Mouse (Mus musculus) intestine, embryonic 15.5 days (tissue): Measurements from ENCODE around the gene Ola1. TPM values are rescaled to one million over a fixed set of nuclear protein-coding genes. Genes with fewer than 3 reads are reported as not detected.

ENCODE experiments used
- ATAC-seq: fragments of 200-750 bp; cut with Nextera tagmentation; 2 replicates; pipeline ENCODE4 v1.8.0; 2017; ENCODE audit warnings: moderate TSS enrichment, moderate library complexity
- H3K27ac ChIP-seq: fragments of 300-500 bp; sonication (generic); 2 replicates; pipeline ENCODE4 v1.5.1; 2015; ENCODE audit warnings: mild to moderate bottlenecking, inconsistent platforms
- H3K27me3 ChIP-seq: fragments of 300-500 bp; sonication (generic); replicated peaks from 2 replicates; pipeline ENCODE4 v1.6.1; 2015; ENCODE audit warnings: inconsistent platforms
- H3K36me3 ChIP-seq: fragments of 300-500 bp; sonication (generic); 2 replicates; pipeline ENCODE4 v1.6.1; 2015; ENCODE audit warnings: inconsistent platforms
- H3K4me1 ChIP-seq: fragments of 300-500 bp; sonication (generic); replicated peaks from 2 replicates; pipeline ENCODE4 v1.6.1; 2015; ENCODE audit warnings: inconsistent platforms
- H3K4me2 ChIP-seq: fragments of 300-500 bp; sonication (generic); replicated peaks from 2 replicates; pipeline ENCODE4 v1.6.1; 2015; ENCODE audit warnings: mild to moderate bottlenecking, inconsistent platforms
- H3K4me3 ChIP-seq: fragments of 300-500 bp; sonication (generic); replicated peaks from 2 replicates; pipeline ENCODE4 v1.5.1; 2015; ENCODE audit warnings: inconsistent platforms
- H3K9ac ChIP-seq: fragments of 300-500 bp; sonication (generic); 2 replicates; pipeline ENCODE4 v1.6.1; 2015; ENCODE audit warnings: inconsistent platforms
- H3K9me3 ChIP-seq: fragments of 300-500 bp; sonication (generic); 2 replicates; pipeline ENCODE4 v1.6.1; 2016; ENCODE audit warnings: inconsistent platforms
- WGBS: fragments of 180-500 bp; shearing (Covaris S2); methylation state at CpG from one replicate; pipeline ENCODE4 v1.1.7; 2015; 5-methylcytosine and 5-hydroxymethylcytosine counted together
- polyA plus RNA-seq: library from polyadenylated mRNA; unstranded; fragments of >200 nt; fragmentation: Nextera tagmentation; extraction: Ambion mirVana; gene quantifications from 2 replicates; pipeline ENCODE4 v1.2.1, GENCODE M21; 2015

The Ola1 gene
- 84.7 and 98.7 TPM in 2 replicates for polyA plus RNA-seq

GRCm38 (mm10) chr2:73218913-73219312 is at the start of gene Ola1:
Ola1 (minus strand) TSS chr2:73218924.
- 59% methylated on average over 5 of the region's 5 CpGs for WGBS

DNA sequence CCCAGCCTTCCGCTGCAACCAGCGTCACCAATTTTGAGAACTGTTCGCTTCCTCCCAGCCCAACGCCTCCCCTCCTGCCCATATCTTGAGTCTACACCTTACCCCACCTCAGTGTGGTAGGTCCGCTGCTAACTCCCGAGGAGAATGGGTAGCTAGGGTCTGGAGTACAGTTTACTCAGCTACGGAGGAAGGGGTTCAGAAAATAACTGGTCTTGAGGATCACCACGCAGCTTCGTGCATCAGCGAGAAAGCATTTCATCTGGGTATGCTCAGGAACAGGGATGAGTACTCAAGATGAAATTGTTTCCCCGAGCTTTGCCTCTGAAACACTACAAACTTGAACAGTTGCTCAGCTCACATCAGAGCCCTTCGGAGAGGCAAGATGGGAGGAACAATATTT is 49.6 kb upstream of the Ola1 start:
- no peak for ATAC-seq
- no peaks in the 10 kb centered on the region for H3K9me3 ChIP-seq
- peaks cover 80% of the 10 kb centered on the region for H3K27me3 ChIP-seq
- H3K9ac ChIP-seq: no peak overlapping the region
- no peak overlapping the region for H3K4me3 ChIP-seq
- H3K27ac ChIP-seq: no peak overlapping the region
- no peaks in the 10 kb centered on the region for H3K36me3 ChIP-seq
- WGBS: 2% methylated on average over 12 of the region's 12 CpGs
- peaks cover 33% of the 10 kb centered on the region for H3K4me1 ChIP-seq
- no peak overlapping the region for H3K4me2 ChIP-seq

More at GRCm38 (mm10) chr2:73218913-73219312, at the start of gene Ola1:
- Histone ChIP-seq H3K4me1 (no peaks in the 10 kb centered on the region), H3K4me2 (no peak within 1 kb of the TSS; the same call in 1 of the 2 replicates), H3K27ac (0 out of 2 replicates have a peak within 1 kb of the TSS, but pooled peaks have one; percentile 28), H3K4me3 (no peak within 1 kb of the TSS), H3K9ac (no peak within 1 kb of the TSS), H3K9me3 (no peaks in the 10 kb centered on the region), H3K36me3 (no peaks in the 10 kb centered on the region), H3K27me3 (no peaks in the 10 kb centered on the region)
- ATAC-seq: peak; percentile 73

GRCm38 (mm10) chr2:73267818-73268217 is 49.1 kb upstream of the Ola1 start:
- peaks cover 79% of the 10 kb centered on the region for H3K27me3 ChIP-seq
- H3K9me3 ChIP-seq: no peaks in the 10 kb centered on the region
- H3K4me2 ChIP-seq: no peak overlapping the region
- 4% methylated on average over 4 of the region's 4 CpGs for WGBS
- peaks cover 28% of the 10 kb centered on the region for H3K4me1 ChIP-seq
- no peak overlapping the region for H3K9ac ChIP-seq
- no peaks in the 10 kb centered on the region for H3K36me3 ChIP-seq
- no peak overlapping the region for H3K27ac ChIP-seq
- H3K4me3 ChIP-seq: no peak overlapping the region
- no peak for ATAC-seq

- Histone ChIP-seq H3K9me3 (no peaks in the 10 kb centered on the region), H3K36me3 (no peaks in the 10 kb centered on the region), H3K9ac (no peak overlapping the region), H3K4me3 (no peak overlapping the region), H3K4me1 (peaks cover 25% of the 10 kb centered on the region), H3K27ac (no peak overlapping the region), H3K27me3 (peaks cover 81% of the 10 kb centered on the region), H3K4me2 (no peak overlapping the region)
- 15% methylated on average over 3 of the region's 3 CpGs for WGBS
- ATAC-seq: no peak
Observed at GRCm38 (mm10) chr2:73267231-73267630, 48.5 kb upstream of the Ola1 start.

DNA sequence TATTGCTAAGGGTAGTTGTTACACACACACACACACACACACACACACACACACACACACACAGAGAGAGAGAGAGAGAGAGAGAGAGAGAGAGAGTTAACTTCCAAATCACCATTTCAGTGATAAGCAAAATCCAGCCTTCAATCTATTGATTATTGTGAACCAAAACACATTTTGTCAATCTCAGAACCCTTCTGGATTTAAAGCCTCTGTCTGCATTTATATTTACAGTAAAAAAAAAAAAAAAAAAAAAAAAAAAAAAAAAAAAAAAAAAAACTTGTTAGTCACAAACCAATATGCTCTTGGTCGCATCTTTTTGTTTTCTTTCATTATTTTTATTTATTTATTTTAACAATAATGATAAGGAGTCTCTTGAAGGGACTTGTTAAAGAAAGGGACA is 47.9 kb upstream of the Ola1 start:
- no peak overlapping the region for H3K4me3 ChIP-seq
- H3K9me3 ChIP-seq: no peaks in the 10 kb centered on the region
- WGBS: 40% methylated on average over 1 of the region's 1 CpGs
- no peak overlapping the region for H3K27ac ChIP-seq
- H3K4me2 ChIP-seq: no peak overlapping the region
- H3K27me3 ChIP-seq: peaks cover 75% of the 10 kb centered on the region
- H3K4me1 ChIP-seq: peaks cover 21% of the 10 kb centered on the region
- no peaks in the 10 kb centered on the region for H3K36me3 ChIP-seq
- no peak for ATAC-seq
- H3K9ac ChIP-seq: no peak overlapping the region

GRCm38 (mm10) chr2:73266011-73266410 is 47.3 kb upstream of the Ola1 start:
- Histone ChIP-seq H3K27me3 (peaks cover 69% of the 10 kb centered on the region), H3K4me2 (no peak overlapping the region), H3K4me3 (no peak overlapping the region), H3K9me3 (no peaks in the 10 kb centered on the region), H3K27ac (no peak overlapping the region), H3K4me1 (peaks cover 18% of the 10 kb centered on the region), H3K36me3 (no peaks in the 10 kb centered on the region), H3K9ac (no peak overlapping the region)
- 9% methylated on average over 5 of the region's 5 CpGs for WGBS
- no peak for ATAC-seq

DNA sequence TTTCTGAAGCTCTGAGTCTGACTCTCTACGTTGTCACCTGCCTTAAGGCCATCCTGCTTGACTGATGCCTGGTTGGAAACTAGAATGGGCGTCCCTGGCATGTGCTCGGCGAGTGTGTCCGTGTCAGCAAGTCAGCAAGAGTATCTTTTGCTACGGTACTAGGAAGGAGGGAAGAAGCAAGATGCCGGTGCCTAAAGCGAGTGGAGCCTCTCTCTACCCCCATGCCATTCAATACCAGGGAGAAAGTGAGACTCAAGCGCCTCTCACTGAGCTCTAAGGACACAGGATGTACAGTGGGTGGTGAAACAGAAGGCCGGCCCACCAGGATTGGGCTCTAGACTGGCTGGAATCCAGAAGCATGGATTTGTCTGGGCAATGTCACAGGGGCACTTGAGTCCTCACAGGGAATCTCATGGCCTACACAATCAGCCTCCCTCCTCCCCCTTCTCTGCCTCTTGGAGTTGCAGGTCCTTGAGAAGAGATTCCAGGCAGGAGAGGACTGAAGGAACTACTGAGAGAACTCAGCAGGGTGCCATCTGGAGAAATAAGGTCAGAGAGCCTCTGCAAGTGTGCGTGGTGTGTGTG is 46.0 kb upstream of the Ola1 start:
- Histone ChIP-seq H3K4me1 (peaks cover 15% of the 10 kb centered on the region), H3K27ac (no peak overlapping the region), H3K9ac (no peak overlapping the region), H3K27me3 (peaks cover 56% of the 10 kb centered on the region), H3K4me2 (peak overlapping the region; percentile 79), H3K4me3 (peak overlapping the region; percentile 41; the same call in 1 of the 2 replicates), H3K9me3 (no peaks in the 10 kb centered on the region), H3K36me3 (no peaks in the 10 kb centered on the region)
- no peak for ATAC-seq
- WGBS: 7% methylated on average over 11 of the region's 11 CpGs

GRCm38 (mm10) chr2:73263794-73264610 is 45.3 kb upstream of the Ola1 start:
- WGBS: 1% methylated on average over 38 of the region's 38 CpGs
- peak overlapping the region; percentile 41 for H3K4me3 ChIP-seq
- H3K27ac ChIP-seq: no peak overlapping the region
- peak; percentile 59 for ATAC-seq
- H3K4me1 ChIP-seq: peaks cover 15% of the 10 kb centered on the region
- H3K9ac ChIP-seq: peak overlapping the region; percentile 18
- peaks cover 55% of the 10 kb centered on the region for H3K27me3 ChIP-seq
- H3K36me3 ChIP-seq: no peaks in the 10 kb centered on the region
- H3K9me3 ChIP-seq: no peaks in the 10 kb centered on the region
- peak overlapping the region; percentile 79 for H3K4me2 ChIP-seq

DNA sequence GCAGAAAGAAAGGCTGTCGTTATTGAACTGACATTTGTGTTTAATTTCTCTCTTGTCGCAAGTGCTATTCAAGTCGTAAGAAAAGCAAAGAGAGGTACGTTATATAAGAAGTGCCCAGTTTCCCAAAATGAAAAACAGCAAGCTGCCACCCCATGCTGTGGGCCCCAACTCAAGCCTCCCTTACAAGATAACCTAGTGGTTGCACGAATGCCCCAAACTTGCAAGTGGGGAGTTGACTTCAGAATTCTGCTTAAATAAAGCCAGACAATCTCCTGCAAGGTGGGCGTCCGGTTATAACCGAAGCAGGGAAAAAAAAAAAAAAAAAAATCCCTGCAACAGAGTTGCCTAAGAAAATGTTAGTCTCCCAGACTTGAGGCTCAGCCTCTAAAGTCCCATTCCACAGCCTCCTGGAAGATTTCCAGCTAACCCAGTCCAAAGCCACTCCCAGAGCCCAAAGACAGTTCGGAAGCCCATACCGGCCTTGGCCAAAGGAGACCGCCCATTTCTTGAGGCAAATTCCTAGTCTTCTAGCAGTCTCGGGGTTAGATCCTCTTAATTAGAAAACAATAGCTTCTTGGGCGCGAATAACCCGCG is 44.5 kb upstream of the Ola1 start:
- Histone ChIP-seq H3K9me3 (no peaks in the 10 kb centered on the region), H3K36me3 (no peaks in the 10 kb centered on the region), H3K4me1 (peaks cover 15% of the 10 kb centered on the region), H3K27me3 (peaks cover 52% of the 10 kb centered on the region), H3K4me3 (peak overlapping the region; percentile 41), H3K27ac (no peak overlapping the region), H3K4me2 (peak overlapping the region; percentile 79), H3K9ac (peak overlapping the region; percentile 18; the same call in 1 of the 2 replicates)
- no peak for ATAC-seq
- WGBS: 11% methylated on average over 16 of the region's 16 CpGs

DNA sequence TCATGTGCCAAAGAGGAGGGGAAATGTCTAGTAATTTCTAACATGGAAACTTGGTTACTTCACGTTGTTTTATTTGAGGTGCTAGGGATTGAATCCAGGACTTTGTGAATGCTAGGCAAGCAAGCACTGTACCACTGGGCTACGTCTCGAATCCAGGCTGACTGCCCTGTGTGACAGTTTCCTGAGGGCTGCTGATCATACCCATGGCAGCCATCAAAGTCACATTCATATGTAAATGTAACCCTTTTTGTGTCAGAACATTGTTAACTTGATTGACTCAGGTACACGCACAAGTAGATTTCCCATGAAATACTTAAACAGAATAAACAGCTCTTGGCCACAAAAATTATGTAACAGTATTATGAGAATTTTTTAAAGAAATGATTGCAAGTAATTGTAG is 30.0 kb upstream of the Ola1 start:
- Histone ChIP-seq H3K27ac (no peak overlapping the region), H3K36me3 (no peaks in the 10 kb centered on the region)
- no peak for ATAC-seq

GRCm38 (mm10) chr2:73241299-73241698 is 22.6 kb upstream of the Ola1 start:
- WGBS: 78% methylated on average over 4 of the region's 4 CpGs
- H3K27me3 ChIP-seq: no peaks in the 10 kb centered on the region
- no peak overlapping the region for H3K9ac ChIP-seq
- no peak for ATAC-seq
- H3K4me2 ChIP-seq: no peak overlapping the region
- H3K4me1 ChIP-seq: no peaks in the 10 kb centered on the region
- H3K9me3 ChIP-seq: no peaks in the 10 kb centered on the region
- H3K4me3 ChIP-seq: no peak overlapping the region
- H3K27ac ChIP-seq: no peak overlapping the region
- H3K36me3 ChIP-seq: no peaks in the 10 kb centered on the region

More for the DNA sequence above, 30.0 kb upstream of the Ola1 start:
- WGBS: 81% methylated on average over 4 of the region's 4 CpGs
- Histone ChIP-seq H3K4me2 (no peak overlapping the region), H3K9ac (no peak overlapping the region), H3K27me3 (no peaks in the 10 kb centered on the region), H3K4me3 (no peak overlapping the region), H3K9me3 (no peaks in the 10 kb centered on the region), H3K4me1 (no peaks in the 10 kb centered on the region)

DNA sequence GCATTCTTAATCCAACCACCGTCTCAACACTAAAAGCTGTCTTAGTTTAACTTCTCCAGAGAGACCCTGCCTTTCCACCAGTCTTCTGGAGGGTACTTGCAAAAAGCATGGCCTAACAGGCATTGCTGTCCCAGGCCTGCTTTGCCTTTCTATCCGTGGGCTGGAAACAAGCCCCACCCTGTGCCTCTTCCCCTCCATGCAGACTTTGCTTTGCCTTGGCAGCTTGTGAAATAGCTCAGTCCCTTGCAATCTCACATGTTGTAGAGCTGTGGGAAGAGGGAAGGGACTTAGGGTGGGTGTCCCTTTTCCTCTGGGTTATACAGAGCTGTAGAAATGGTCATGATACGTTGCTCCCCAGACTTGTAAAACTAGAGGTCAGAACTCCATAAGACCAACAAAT is 12.4 kb upstream of the Ola1 start:
- 48% methylated on average over 3 of the region's 3 CpGs for WGBS
- Histone ChIP-seq H3K27ac (no peak overlapping the region), H3K36me3 (no peaks in the 10 kb centered on the region), H3K9me3 (no peaks in the 10 kb centered on the region), H3K27me3 (no peaks in the 10 kb centered on the region), H3K4me1 (no peaks in the 10 kb centered on the region), H3K9ac (no peak overlapping the region), H3K4me2 (no peak overlapping the region), H3K4me3 (no peak overlapping the region)
- no peak for ATAC-seq
